Mouse (Mus musculus) forebrain, postnatal 0 days (tissue): ENCODE results near the gene St8sia4. TPM values are rescaled to one million over a fixed set of nuclear protein-coding genes. Genes with fewer than 3 reads are reported as not detected.

Source experiments
- ATAC-seq: fragments of 200-750 bp; cut with Nextera tagmentation; 2 replicates; pipeline ENCODE4 v1.8.0; 2017; ENCODE audit warnings: mild to moderate bottlenecking, moderate library complexity
- DNase-seq: peaks from one replicate; pipeline ENCODE4 v3.0.0-alpha.2; 2015
- H3K27ac ChIP-seq: fragments of 300-500 bp; sonication (generic); 2 replicates; pipeline ENCODE4 v1.5.1; 2014; ENCODE audit warnings: low read depth, mild to moderate bottlenecking, antibody characterized with exemption, low read length, moderate library complexity, mixed read lengths
- H3K27me3 ChIP-seq: fragments of 300-500 bp; sonication (generic); 2 replicates; pipeline ENCODE4 v1.6.1; 2014; ENCODE audit warnings: mild to moderate bottlenecking, low read length, mixed read lengths; ENCODE audit not compliant: insufficient read depth
- H3K36me3 ChIP-seq: fragments of 300-500 bp; sonication (generic); 2 replicates; pipeline ENCODE4 v1.6.1; 2014; ENCODE audit warnings: mild to moderate bottlenecking, moderate library complexity; ENCODE audit not compliant: insufficient read depth
- H3K4me1 ChIP-seq: fragments of 300-500 bp; sonication (generic); 2 replicates; pipeline ENCODE4 v1.6.1; 2014; ENCODE audit warnings: antibody characterized with exemption; ENCODE audit not compliant: insufficient read depth
- H3K4me2 ChIP-seq: fragments of 300-500 bp; sonication (generic); 2 replicates; pipeline ENCODE4 v1.6.1; 2014; ENCODE audit warnings: low read depth, mild to moderate bottlenecking, moderate library complexity
- H3K4me3 ChIP-seq: fragments of 300-500 bp; sonication (generic); 2 replicates; pipeline ENCODE4 v1.5.1; 2014; ENCODE audit warnings: low read depth, low read length, mixed read lengths
- H3K9ac ChIP-seq: fragments of 300-500 bp; sonication (generic); 2 replicates; pipeline ENCODE4 v1.6.1; 2014; ENCODE audit warnings: mild to moderate bottlenecking
- H3K9me3 ChIP-seq: fragments of 300-500 bp; sonication (generic); 2 replicates; pipeline ENCODE4 v1.6.1; 2016; ENCODE audit warnings: low read length
- CTCF ChIP-seq: sonication (generic); IDR thresholded peaks from 2 replicates; pipeline ENCODE4 v1.5.1; 2016; ENCODE audit warnings: antibody characterized with exemption, control low read depth, low read depth
- WGBS: fragments of 180-500 bp; shearing (Covaris S2); extraction: QIAGEN DNeasy Blood & Tissue Kit; methylation state at CpG from one replicate; pipeline ENCODE4 v1.1.7; 2014; 5-methylcytosine and 5-hydroxymethylcytosine counted together
- polyA plus RNA-seq: library from polyadenylated mRNA; unstranded; fragments of >200 nt; fragmentation: Nextera tagmentation; extraction: Ambion mirVana; gene quantifications from 2 replicates; pipeline ENCODE4 v1.2.1, GENCODE M21; 2015
- total RNA-seq: library from RNA; depleted of rRNA; stranded (reverse); fragments of >200 nt; gene quantifications from 2 replicates; pipeline ENCODE4 v1.2.3, GENCODE M21; 2014; rRNA removed

The St8sia4 gene
- total RNA-seq (58.6 and 71.5 TPM in 2 replicates), polyA plus RNA-seq (10.2 and 14.8 TPM in 2 replicates)

DNA sequence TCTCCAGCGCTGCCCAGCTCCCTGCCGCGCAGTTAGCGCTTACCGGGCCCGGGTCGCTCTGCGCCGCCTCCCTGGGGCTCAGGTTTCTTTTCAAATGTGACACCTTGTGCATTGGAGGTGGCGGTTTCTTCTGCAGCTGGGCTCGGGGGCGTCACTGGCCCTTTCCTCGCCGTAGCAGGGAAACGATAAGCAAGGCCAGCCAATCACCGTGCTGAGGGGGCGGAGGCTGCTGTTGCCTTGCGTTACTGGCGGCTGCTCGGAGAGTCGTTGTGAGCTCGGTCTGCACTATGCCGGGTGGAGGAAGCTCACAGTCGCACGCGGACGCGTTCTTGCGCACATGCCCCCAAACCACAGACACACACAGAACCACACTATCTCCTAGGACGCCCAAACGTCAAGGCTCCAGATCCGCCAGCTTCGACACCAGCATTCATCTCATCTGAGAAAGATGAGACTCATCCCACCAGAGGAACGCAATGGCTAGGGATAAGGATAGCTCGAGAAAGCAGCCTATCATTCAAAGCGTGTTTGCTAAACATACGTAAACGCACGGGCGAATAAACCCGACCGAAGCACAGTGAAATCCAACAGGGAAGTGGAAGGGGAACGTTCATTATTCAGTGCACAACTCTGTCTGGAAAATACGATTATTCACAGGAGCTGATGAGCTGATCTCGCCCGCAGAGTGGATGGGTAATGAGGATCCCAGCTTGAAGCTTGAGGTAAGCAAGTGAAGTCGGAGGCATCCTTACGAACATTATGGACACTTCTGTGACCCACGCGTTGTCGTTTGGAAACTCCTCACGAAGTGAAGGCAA is at the start of gene St8sia4:
Gene St8sia4 (minus strand): TSS at position 137 of the 818 bp plus-strand sequence.
- Histone ChIP-seq H3K4me1 (peaks cover 9% of the 10 kb centered on the region; the same call in 1 of the 2 replicates), H3K9ac (peak within 1 kb of the TSS; percentile 81), H3K4me3 (peak within 1 kb of the TSS; percentile 88), H3K27me3 (no peaks in the 10 kb centered on the region), H3K36me3 (no peaks in the 10 kb centered on the region), H3K4me2 (peak within 1 kb of the TSS; percentile 69), H3K9me3 (no peaks in the 10 kb centered on the region), H3K27ac (peak within 1 kb of the TSS; percentile 88)
- under 1% methylated on average over 52 of the region's 52 CpGs for WGBS
- peak; percentile 95 for DNase-seq
- no peak for TF ChIP-seq CTCF
- ATAC-seq = peak; percentile 97

DNA sequence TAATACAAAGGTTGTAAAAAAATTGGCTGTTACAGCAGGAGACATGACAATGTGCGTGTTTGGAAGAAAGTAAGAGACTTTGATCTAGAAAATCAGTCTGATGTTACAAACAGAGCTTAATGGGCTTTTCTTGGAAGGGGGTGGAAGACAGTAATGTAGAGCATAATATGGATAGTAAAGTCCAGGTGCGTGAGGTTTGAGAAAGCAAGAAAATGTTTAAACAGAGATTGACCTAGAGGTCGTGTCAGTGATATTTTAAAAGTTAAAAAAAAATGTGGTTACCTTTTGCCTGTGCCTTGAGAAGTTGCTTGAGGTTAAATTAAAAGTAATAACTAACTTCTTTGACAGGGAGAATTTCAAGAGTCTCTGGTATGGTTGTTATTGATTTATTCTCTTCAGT is 41.8 kb upstream of the St8sia4 start:
- no peaks in the 10 kb centered on the region for H3K9me3 ChIP-seq
- no peaks in the 10 kb centered on the region for H3K27me3 ChIP-seq
- H3K4me1 ChIP-seq = no peaks in the 10 kb centered on the region
- no peak overlapping the region for H3K4me2 ChIP-seq
- no peak overlapping the region for H3K9ac ChIP-seq
- H3K27ac ChIP-seq = no peak overlapping the region
- DNase-seq (no peak), ATAC-seq (no peak)
- WGBS = 87% methylated on average over 3 of the region's 3 CpGs
- TF ChIP-seq CTCF = no peak
- H3K4me3 ChIP-seq = no peak overlapping the region
- no peaks in the 10 kb centered on the region for H3K36me3 ChIP-seq

DNA sequence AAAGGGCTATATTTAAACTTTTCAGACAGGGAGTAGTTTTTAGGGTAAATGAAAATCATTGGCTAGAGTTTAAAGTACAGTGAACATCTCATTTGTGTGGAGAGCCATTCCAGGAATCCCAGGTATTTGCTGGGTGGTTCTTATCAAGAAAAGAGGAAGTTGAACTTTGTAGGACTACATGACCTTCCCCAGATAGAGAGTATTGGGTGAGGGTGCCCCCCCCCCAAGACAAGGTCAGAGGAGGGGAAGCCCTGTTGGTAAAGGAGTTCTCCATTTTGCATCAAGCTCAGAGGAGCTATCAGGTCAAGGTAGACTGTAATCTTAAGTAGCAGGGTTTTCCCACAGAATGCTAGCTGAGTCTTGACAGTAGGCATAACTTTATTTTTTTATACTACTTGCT is 32.5 kb upstream of the St8sia4 start:
- no peaks in the 10 kb centered on the region for H3K36me3 ChIP-seq
- ATAC-seq (no peak), DNase-seq (no peak)
- H3K27ac ChIP-seq = no peak overlapping the region
- no peaks in the 10 kb centered on the region for H3K27me3 ChIP-seq
- TF ChIP-seq CTCF = no peak
- no peak overlapping the region for H3K4me3 ChIP-seq
- no peak overlapping the region for H3K9ac ChIP-seq
- H3K4me1 ChIP-seq = no peaks in the 10 kb centered on the region
- no peaks in the 10 kb centered on the region for H3K9me3 ChIP-seq
- H3K4me2 ChIP-seq = no peak overlapping the region

DNA sequence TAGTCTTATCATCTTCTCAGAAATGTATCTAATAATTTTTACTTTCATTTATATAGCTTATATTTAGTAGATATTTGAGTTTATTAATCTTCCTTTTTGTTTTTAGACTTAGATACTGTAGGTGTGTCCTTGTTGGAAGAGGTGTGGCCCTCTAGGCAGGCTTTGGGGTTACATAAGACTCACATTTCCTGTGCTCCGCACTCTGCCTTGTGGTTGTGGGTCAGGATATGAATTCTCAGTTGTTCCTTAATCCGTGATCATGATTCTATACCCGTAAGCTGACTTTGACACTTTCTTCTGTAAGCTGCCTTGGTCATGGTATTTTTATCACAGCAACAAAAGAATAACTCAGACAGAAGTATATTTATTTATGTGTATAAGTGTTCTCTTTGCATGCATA is 6.7 kb upstream of the St8sia4 start:
- Histone ChIP-seq H3K4me1 (no peaks in the 10 kb centered on the region), H3K36me3 (no peaks in the 10 kb centered on the region), H3K4me3 (no peak overlapping the region), H3K4me2 (no peak overlapping the region), H3K9ac (no peak overlapping the region), H3K27ac (no peak overlapping the region), H3K9me3 (no peaks in the 10 kb centered on the region), H3K27me3 (no peaks in the 10 kb centered on the region)
- no peak for ATAC-seq
- no peak for TF ChIP-seq CTCF
- 84% methylated on average over 3 of the region's 3 CpGs for WGBS
- DNase-seq = no peak

DNA sequence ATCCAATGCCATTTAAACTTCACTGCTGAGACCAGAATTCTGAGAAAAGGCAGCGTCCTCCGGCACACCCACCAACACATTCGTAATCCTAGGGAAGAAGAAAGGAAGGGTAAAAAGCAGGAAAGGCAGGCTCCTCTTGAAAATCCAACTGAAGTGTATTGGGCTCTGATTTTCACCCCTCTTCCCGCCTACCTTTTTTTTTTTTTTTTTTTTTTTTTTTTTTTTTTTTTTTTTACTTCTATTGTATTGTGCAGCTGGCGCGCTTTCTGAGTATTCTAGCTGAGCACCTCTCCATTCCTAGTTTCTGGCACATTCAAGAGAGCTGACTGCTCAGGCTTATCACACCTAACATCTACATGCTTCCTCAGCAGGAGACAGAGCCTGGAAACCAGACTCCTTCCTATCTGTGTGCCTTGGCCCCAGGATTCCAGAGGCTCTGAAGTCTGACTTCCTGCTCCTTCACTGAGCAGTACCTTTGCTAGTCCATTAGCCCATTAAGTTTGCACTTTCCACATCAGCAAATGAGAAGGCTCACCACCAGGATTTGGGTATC is 958 bp upstream of the St8sia4 start:
- H3K4me1 ChIP-seq = peaks cover 9% of the 10 kb centered on the region; the same call in 1 of the 2 replicates
- no peak for ATAC-seq
- TF ChIP-seq CTCF = no peak
- H3K4me3 ChIP-seq = peak overlapping the region; percentile 88
- DNase-seq = peak; percentile 58
- H3K36me3 ChIP-seq = no peaks in the 10 kb centered on the region
- no peaks in the 10 kb centered on the region for H3K27me3 ChIP-seq
- H3K9me3 ChIP-seq = no peaks in the 10 kb centered on the region
- H3K4me2 ChIP-seq = peak overlapping the region; percentile 69
- 3% methylated on average over 6 of the region's 6 CpGs for WGBS
- H3K27ac ChIP-seq = peak overlapping the region; percentile 86
- peak overlapping the region; percentile 81 for H3K9ac ChIP-seq

DNA sequence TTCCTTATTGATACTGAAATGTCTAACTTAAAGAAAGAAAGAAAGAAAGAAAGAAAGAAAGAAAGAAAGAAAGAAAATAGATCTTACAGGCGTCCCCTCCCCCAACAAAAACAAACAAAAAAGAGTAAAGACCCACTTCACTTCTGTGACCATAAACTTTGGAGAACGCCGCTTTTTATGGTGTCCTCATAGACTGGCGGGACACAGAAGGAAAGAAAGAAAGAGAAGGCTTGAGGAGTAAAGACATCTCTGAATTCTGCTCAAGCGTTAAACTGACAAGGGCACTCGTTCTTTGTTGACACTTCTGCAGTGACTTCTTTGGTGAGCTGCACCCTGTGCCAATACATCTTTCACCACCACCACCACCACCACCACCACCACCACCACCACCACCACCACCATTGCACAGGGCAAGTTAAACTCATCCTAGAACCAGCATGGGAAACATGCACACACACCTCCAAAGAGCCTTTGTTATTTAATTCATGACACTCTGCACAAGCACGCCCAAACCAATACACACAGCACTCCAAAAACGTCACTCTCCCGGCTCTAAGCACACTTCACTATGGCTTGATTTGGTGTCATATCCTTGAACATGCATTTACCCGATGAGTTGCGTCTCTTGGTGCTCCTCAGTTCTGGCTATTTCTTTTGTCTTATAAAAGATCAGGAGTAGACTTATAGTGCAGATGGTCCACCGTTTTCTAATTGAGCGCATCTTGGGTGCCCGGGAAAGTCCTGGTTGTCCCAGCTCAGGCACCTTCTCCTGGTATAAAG is 640 bp downstream of the St8sia4 start:
- DNase-seq (peak; percentile 16), ATAC-seq (peak; percentile 12; the same call in 1 of the 2 replicates)
- H3K4me1 ChIP-seq = peaks cover 9% of the 10 kb centered on the region; the same call in 1 of the 2 replicates
- no peaks in the 10 kb centered on the region for H3K36me3 ChIP-seq
- no peak for TF ChIP-seq CTCF
- no peaks in the 10 kb centered on the region for H3K27me3 ChIP-seq
- WGBS = under 1% methylated on average over 14 of the region's 14 CpGs
- no peaks in the 10 kb centered on the region for H3K9me3 ChIP-seq
- H3K4me2 ChIP-seq = peak overlapping the region; percentile 69
- H3K27ac ChIP-seq = peak overlapping the region; percentile 88
- H3K4me3 ChIP-seq = peak overlapping the region; percentile 88
- H3K9ac ChIP-seq = peak overlapping the region; percentile 81
